14 mouse cellular contexts compared by ENCODE assay signal in genomic region chr1:62422896-62423650, GRCm38 (mm10).
DNase-seq lines count a peak whose midpoint lies in the region; ATAC-seq lines count a peak whose summit lies in the region.
"Had no signal": no experiment of that assay in that cellular context is flagged by ENCODE, and none has a peak within 500 bp of the region (broad histone marks: within the 10 kb centered on the region; RNA-seq: fewer than 3 reads in every experiment).

No protein-coding gene starts in this region.

- H3K27me3 ChIP-seq in kidney, embryonic 15.5 days, result no peaks in the 10 kb centered on the region
- H3K27me3 ChIP-seq in hindbrain, embryonic 16.5 days (replicated peaks; ENCODE audit: control insufficient read depth, insufficient read depth, low read length), result no peaks in the 10 kb centered on the region
- H3K27me3 ChIP-seq: limb, embryonic 15.5 days had no signal

- H3K9me3 ChIP-seq in kidney, embryonic 15.5 days (replicated peaks), result no peaks in the 10 kb centered on the region
- no peaks in the 10 kb centered on the region for H3K9me3 ChIP-seq in hindbrain, embryonic 16.5 days (ENCODE audit: control insufficient read depth, low read length)
- H3K9me3 ChIP-seq: embryonic facial prominence, embryonic 10.5 days; limb, embryonic 15.5 days; midbrain, embryonic 10.5 days had no signal

- no peaks in the 10 kb centered on the region for H3K36me3 ChIP-seq in kidney, embryonic 15.5 days
- no peaks in the 10 kb centered on the region for H3K36me3 ChIP-seq in hindbrain, embryonic 16.5 days (ENCODE audit: control insufficient read depth, insufficient read depth, low read length)
- H3K36me3 ChIP-seq: embryonic facial prominence, embryonic 10.5 days; limb, embryonic 15.5 days; midbrain, embryonic 10.5 days had no signal

- H3K27ac ChIP-seq in kidney, embryonic 15.5 days, result no peak overlapping the region
- H3K27ac ChIP-seq in hindbrain, embryonic 16.5 days (ENCODE audit: low read depth, low read length), result no peak overlapping the region
- H3K27ac ChIP-seq: embryonic facial prominence, embryonic 10.5 days; limb, embryonic 15.5 days; midbrain, embryonic 10.5 days had no signal

- 54% methylated on average over 10 of the region's 10 CpGs for WGBS in kidney, embryonic 15.5 days
- 79% methylated on average over 10 of the region's 10 CpGs for WGBS in hindbrain, embryonic 16.5 days

- H3K4me1 ChIP-seq in kidney, embryonic 15.5 days, result 0 out of 2 replicates have a peak, but pooled peaks cover 9% of the 10 kb centered on the region
- H3K4me1 ChIP-seq in hindbrain, embryonic 16.5 days (ENCODE audit: control insufficient read depth, insufficient read depth, low read depth, low read length), result no peaks in the 10 kb centered on the region

- intact Hi-C loops in heart, postnatal 25 days (cut with DNase I), result no loop called here

- H3K4me3 ChIP-seq in kidney, embryonic 15.5 days (replicated peaks), result no peak overlapping the region
- no peak overlapping the region for H3K4me3 ChIP-seq in hindbrain, embryonic 16.5 days (ENCODE audit: low read length)
- H3K4me3 ChIP-seq: embryonic facial prominence, embryonic 10.5 days; limb, embryonic 15.5 days; midbrain, embryonic 10.5 days had no signal

- H3K9ac ChIP-seq in kidney, embryonic 15.5 days, result no peak overlapping the region
- H3K9ac ChIP-seq in hindbrain, embryonic 16.5 days (ENCODE audit: low read depth, low read length), result no peak overlapping the region
- H3K9ac ChIP-seq: limb, embryonic 15.5 days had no signal

- no peak overlapping the region for H3K4me2 ChIP-seq in kidney, embryonic 15.5 days
- H3K4me2 ChIP-seq in hindbrain, embryonic 16.5 days (ENCODE audit: low read length), result no peak overlapping the region
- H3K4me2 ChIP-seq: limb, embryonic 15.5 days had no signal

- ATAC-seq in kidney, embryonic 15.5 days (replicated peaks; ENCODE audit: low FRiP score), result peak; percentile 46; the same call in 1 of the 2 replicates
- no peak for ATAC-seq in hindbrain, embryonic 16.5 days
- ATAC-seq: forebrain, embryonic 14.5 days had no signal

- peak; percentile 79 for DNase-seq in heart, adult 11 months
- DNase-seq in heart, postnatal 25 days (ENCODE audit: low spot score), result no peak
- peak; percentile 46 for DNase-seq in 3T3-L1 (ENCODE audit: low read depth, low spot score)
- DNase-seq in adrenal gland, postnatal 10 days, result peak; percentile 46
- no peak for DNase-seq in heart, adult 18-20 months
- DNase-seq: cerebellum, postnatal 10 days; lung, adult 18-20 months; thymus, postnatal 4 days had no signal

Comparison
In these comparisons a context has a peak if more than half of its experiments do, and no peak if none do; other contexts are left out.
1. DNase-seq: peak in heart, adult 11 months (single experiment), 3T3-L1 (single experiment) and adrenal gland, postnatal 10 days (single experiment); none in heart, postnatal 25 days (single experiment) and heart, adult 18-20 months (0 of 2).